Mouse (Mus musculus): ENCODE measurements around the gene Eif2s1. TPM values are rescaled to one million over a fixed set of nuclear protein-coding genes. Genes with fewer than 3 reads are reported as not detected.

Eif2s1 gene
- polyA plus RNA-seq, 1 experiment from 2014 or later, result 77.7 TPM

- Histone ChIP-seq H3K4me1 (ENCODE audit: insufficient read depth, low read depth, low read length) (no peaks in the 10 kb centered on the region), H3K27ac (ENCODE audit: low read length) (peak overlapping the region; percentile 74), H3K4me2 (replicated peaks; ENCODE audit: low read depth, low read length) (peak overlapping the region; percentile 75), H3K9ac (replicated peaks; ENCODE audit: low read depth) (peak overlapping the region; percentile 56), H3K9me3 (ENCODE audit: low read length) (no peaks in the 10 kb centered on the region), H3K27me3 (replicated peaks; ENCODE audit: insufficient read depth, low read length) (no peaks in the 10 kb centered on the region), H3K36me3 (ENCODE audit: insufficient read depth, low read length) (peaks cover 5% of the 10 kb centered on the region; the same call in 1 of the 2 replicates), H3K4me3 (ENCODE audit: low read depth, low read length) (peak overlapping the region; percentile 70)
- TF ChIP-seq CTCF (IDR thresholded peaks at IDR 0.05) (no peak), EP300 (IDR thresholded peaks at IDR 0.05) (no peak)
- peak; percentile 8 for ATAC-seq
- WGBS, result 0% methylated on average over 30 of the region's 30 CpGs
- DNase-seq (ENCODE audit: low spot score), result peak; percentile 53
Observed at GRCm38 (mm10) chr12:78860921-78861495, 611 bp upstream of the Eif2s1 start.

- H3K4me3 ChIP-seq (ENCODE audit: low read depth, low read length), result peak overlapping the region; percentile 70
- ATAC-seq (peak; percentile 30), DNase-seq (ENCODE audit: low spot score) (no peak)
- peak overlapping the region; percentile 62 for H3K9ac ChIP-seq (replicated peaks; ENCODE audit: low read depth)
- no peaks in the 10 kb centered on the region for H3K4me1 ChIP-seq (ENCODE audit: insufficient read depth, low read depth, low read length)
- peak overlapping the region; percentile 89 for H3K27ac ChIP-seq (ENCODE audit: low read length)
- no peaks in the 10 kb centered on the region for H3K9me3 ChIP-seq (ENCODE audit: low read length)
- TF ChIP-seq CTCF (IDR thresholded peaks at IDR 0.05) (no peak), EP300 (IDR thresholded peaks at IDR 0.05) (no peak)
- H3K36me3 ChIP-seq (ENCODE audit: insufficient read depth, low read length), result no peaks in the 10 kb centered on the region
- peak overlapping the region; percentile 57 for H3K4me2 ChIP-seq (replicated peaks; ENCODE audit: low read depth, low read length)
- under 1% methylated on average over 22 of the region's 22 CpGs for WGBS
- H3K27me3 ChIP-seq (replicated peaks; ENCODE audit: insufficient read depth, low read length), result no peaks in the 10 kb centered on the region
Observed at GRCm38 (mm10) chr12:78862254-78862730, 673 bp downstream of the Eif2s1 start.

GRCm38 (mm10) chr12:78865434-78865833, 3.8 kb downstream of the Eif2s1 start:
- 95% methylated on average over 1 of the region's 1 CpGs for WGBS
- Histone ChIP-seq H3K9ac (replicated peaks; ENCODE audit: low read depth) (no peak overlapping the region), H3K27ac (ENCODE audit: low read length) (no peak overlapping the region), H3K36me3 (ENCODE audit: insufficient read depth, low read length) (0 out of 2 replicates have a peak, but pooled peaks cover 6% of the 10 kb centered on the region), H3K4me3 (ENCODE audit: low read depth, low read length) (no peak overlapping the region), H3K27me3 (replicated peaks; ENCODE audit: insufficient read depth, low read length) (no peaks in the 10 kb centered on the region), H3K4me1 (ENCODE audit: insufficient read depth, low read depth, low read length) (no peaks in the 10 kb centered on the region), H3K9me3 (ENCODE audit: low read length) (no peaks in the 10 kb centered on the region), H3K4me2 (replicated peaks; ENCODE audit: low read depth, low read length) (no peak overlapping the region)
- peak; percentile 58 for TF ChIP-seq CTCF (IDR thresholded peaks at IDR 0.05)
- TF ChIP-seq EP300 (IDR thresholded peaks at IDR 0.05), result no peak
- no peak for ATAC-seq
- no peak for DNase-seq (ENCODE audit: low spot score)

- Histone ChIP-seq H3K9ac (replicated peaks; ENCODE audit: low read depth) (no peak overlapping the region), H3K27me3 (replicated peaks; ENCODE audit: insufficient read depth, low read length) (no peaks in the 10 kb centered on the region), H3K4me2 (replicated peaks; ENCODE audit: low read depth, low read length) (no peak overlapping the region), H3K4me1 (ENCODE audit: insufficient read depth, low read depth, low read length) (no peaks in the 10 kb centered on the region), H3K9me3 (ENCODE audit: low read length) (no peaks in the 10 kb centered on the region), H3K36me3 (ENCODE audit: insufficient read depth, low read length) (0 out of 2 replicates have a peak, but pooled peaks cover 6% of the 10 kb centered on the region), H3K4me3 (ENCODE audit: low read depth, low read length) (no peak overlapping the region), H3K27ac (ENCODE audit: low read length) (no peak overlapping the region)
- DNase-seq (ENCODE audit: low spot score), result peak; percentile 12
- ATAC-seq, result no peak
- TF ChIP-seq CTCF (IDR thresholded peaks at IDR 0.05) (no peak), EP300 (IDR thresholded peaks at IDR 0.05) (no peak)
- 93% methylated on average over 1 of the region's 1 CpGs for WGBS
Observed at GRCm38 (mm10) chr12:78868115-78868514, 6.5 kb downstream of the Eif2s1 start.

GRCm38 (mm10) chr12:78874581-78874980, 13.0 kb downstream of the Eif2s1 start:
- Histone ChIP-seq H3K4me1 (ENCODE audit: insufficient read depth, low read depth, low read length) (no peaks in the 10 kb centered on the region), H3K27ac (ENCODE audit: low read length) (no peak overlapping the region), H3K9me3 (ENCODE audit: low read length) (no peaks in the 10 kb centered on the region), H3K36me3 (ENCODE audit: insufficient read depth, low read length) (peaks cover 15% of the 10 kb centered on the region; the same call in 1 of the 2 replicates), H3K27me3 (replicated peaks; ENCODE audit: insufficient read depth, low read length) (no peaks in the 10 kb centered on the region), H3K9ac (replicated peaks; ENCODE audit: low read depth) (no peak overlapping the region), H3K4me2 (replicated peaks; ENCODE audit: low read depth, low read length) (no peak overlapping the region), H3K4me3 (ENCODE audit: low read depth, low read length) (no peak overlapping the region)
- TF ChIP-seq CTCF (IDR thresholded peaks at IDR 0.05) (0 out of 2 replicates have a peak, but pooled peaks have one; percentile 6), EP300 (IDR thresholded peaks at IDR 0.05) (no peak)
- 96% methylated on average over 3 of the region's 3 CpGs for WGBS
- DNase-seq (ENCODE audit: low spot score) (no peak), ATAC-seq (no peak)

GRCm38 (mm10) chr12:78890062-78890461, 28.4 kb downstream of the Eif2s1 start:
- 52% methylated on average over 1 of the region's 1 CpGs for WGBS
- ATAC-seq, result no peak

More at GRCm38 (mm10) chr12:78890062-78890461, 28.4 kb downstream of the Eif2s1 start:
- Histone ChIP-seq H3K9me3 (ENCODE audit: low read length) (no peaks in the 10 kb centered on the region), H3K9ac (replicated peaks; ENCODE audit: low read depth) (no peak overlapping the region), H3K27me3 (replicated peaks; ENCODE audit: insufficient read depth, low read length) (no peaks in the 10 kb centered on the region), H3K27ac (ENCODE audit: low read length) (no peak overlapping the region), H3K4me3 (ENCODE audit: low read depth, low read length) (no peak overlapping the region), H3K4me2 (replicated peaks; ENCODE audit: low read depth, low read length) (no peak overlapping the region), H3K36me3 (ENCODE audit: insufficient read depth, low read length) (peaks cover 5% of the 10 kb centered on the region; the same call in 1 of the 2 replicates), H3K4me1 (ENCODE audit: insufficient read depth, low read depth, low read length) (peaks cover 3% of the 10 kb centered on the region; the same call in 1 of the 2 replicates)
- TF ChIP-seq CTCF (IDR thresholded peaks at IDR 0.05), result no peak
- no peak for DNase-seq (ENCODE audit: low spot score)

Measured in lung, postnatal 0 days (tissue).